Mouse (Mus musculus) midbrain, embryonic 10.5 days (tissue): ENCODE measurements around the gene Naa16. TPM values are rescaled to one million over a fixed set of nuclear protein-coding genes. Genes with fewer than 3 reads are reported as not detected.
A peak's percentile ranks its signal among the peaks of the same experiment; 100 is the strongest.

ENCODE experiments used
- DNase-seq: peaks from one replicate; pipeline ENCODE4 v3.0.0-alpha.2; 2017; ENCODE audit warnings: low spot score
- H3K27ac ChIP-seq: fragments of 300-500 bp; sonication (generic); replicated peaks from 2 replicates; pipeline ENCODE4 v1.5.1; 2016; ENCODE audit warnings: mild to moderate bottlenecking
- H3K27me3 ChIP-seq: fragments of 300-500 bp; sonication (generic); 2 replicates; pipeline ENCODE4 v1.6.1; 2016; ENCODE audit warnings: low read depth, mild to moderate bottlenecking; ENCODE audit not compliant: poor library complexity, severe bottlenecking
- H3K36me3 ChIP-seq: fragments of 300-500 bp; sonication (generic); 2 replicates; pipeline ENCODE4 v1.6.1; 2016; ENCODE audit warnings: mild to moderate bottlenecking, moderate library complexity
- H3K4me1 ChIP-seq: fragments of 300-500 bp; sonication (generic); 2 replicates; pipeline ENCODE4 v1.6.1; 2016
- H3K4me3 ChIP-seq: fragments of 300-500 bp; sonication (generic); 2 replicates; pipeline ENCODE4 v1.5.1; 2016; ENCODE audit warnings: mild to moderate bottlenecking, moderate library complexity
- H3K9me3 ChIP-seq: fragments of 300-500 bp; sonication (generic); replicated peaks from 2 replicates; pipeline ENCODE4 v1.6.1; 2016; ENCODE audit warnings: mild to moderate bottlenecking
- WGBS: fragments of 180-500 bp; shearing (Covaris S2); methylation state at CpG from one replicate; pipeline ENCODE4 v1.1.7; 2016; 5-methylcytosine and 5-hydroxymethylcytosine counted together
- polyA plus RNA-seq: library from polyadenylated mRNA; unstranded; fragments of >200 nt; fragmentation: Nextera tagmentation; extraction: Ambion mirVana; gene quantifications from 2 replicates; pipeline ENCODE4 v1.2.1, GENCODE M21; 2016

Gene Naa16
- polyA plus RNA-seq, 1 experiment from 2014 or later: 47.4 TPM

DNA sequence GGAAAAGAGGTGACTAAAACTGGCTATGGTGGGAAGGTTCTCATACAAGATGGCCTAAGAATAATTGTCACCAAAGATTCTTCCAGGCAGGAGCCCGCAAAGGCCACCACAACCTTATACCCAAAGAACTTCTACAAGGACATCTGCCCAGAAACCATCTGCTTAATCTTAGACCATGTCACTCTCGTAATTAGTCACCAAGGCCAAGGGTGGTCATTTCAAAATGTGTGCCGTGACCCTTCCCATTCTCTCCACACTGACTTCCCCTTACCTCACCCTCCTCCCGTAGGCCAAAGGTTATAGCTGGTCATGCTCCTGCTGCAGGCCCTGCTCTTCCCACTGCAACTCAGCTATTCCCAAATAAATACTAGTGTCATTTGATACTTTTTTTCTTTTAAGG is 111.7 kb downstream of the Naa16 start:
- DNase-seq: no peak
- Histone ChIP-seq H3K36me3 (no peaks in the 10 kb centered on the region), H3K4me1 (peaks cover 37% of the 10 kb centered on the region), H3K4me3 (no peak overlapping the region), H3K9me3 (peaks cover 4% of the 10 kb centered on the region), H3K27ac (no peak overlapping the region), H3K27me3 (no peaks in the 10 kb centered on the region)
- 86% methylated on average over 4 of the region's 4 CpGs for WGBS

DNA sequence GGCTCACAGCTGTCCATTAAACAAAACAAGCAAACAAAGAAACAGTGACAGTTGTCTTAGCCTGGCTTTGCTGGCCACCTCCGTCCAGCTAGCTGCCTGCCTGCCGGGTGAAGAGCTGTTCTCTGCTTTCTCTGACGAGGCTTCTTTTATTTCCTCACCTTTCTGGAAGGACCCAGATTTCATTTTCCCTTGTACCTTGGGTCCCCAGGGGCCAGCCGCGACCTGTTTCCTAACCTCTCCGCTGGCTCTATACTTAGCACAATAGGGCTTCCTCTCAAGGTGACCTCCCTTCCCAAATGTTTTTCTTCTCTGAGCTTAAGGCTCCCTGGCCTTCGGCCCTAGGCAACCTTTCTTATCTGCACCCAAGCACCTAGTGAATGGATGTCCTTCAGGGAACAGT is 112.7 kb downstream of the Naa16 start:
- peaks cover 47% of the 10 kb centered on the region for H3K4me1 ChIP-seq
- no peak overlapping the region for H3K4me3 ChIP-seq
- WGBS: 41% methylated on average over 7 of the region's 7 CpGs
- H3K27ac ChIP-seq: peak overlapping the region; percentile 68
- no peaks in the 10 kb centered on the region for H3K27me3 ChIP-seq
- DNase-seq: no peak
- no peaks in the 10 kb centered on the region for H3K36me3 ChIP-seq
- no peaks in the 10 kb centered on the region for H3K9me3 ChIP-seq

DNA sequence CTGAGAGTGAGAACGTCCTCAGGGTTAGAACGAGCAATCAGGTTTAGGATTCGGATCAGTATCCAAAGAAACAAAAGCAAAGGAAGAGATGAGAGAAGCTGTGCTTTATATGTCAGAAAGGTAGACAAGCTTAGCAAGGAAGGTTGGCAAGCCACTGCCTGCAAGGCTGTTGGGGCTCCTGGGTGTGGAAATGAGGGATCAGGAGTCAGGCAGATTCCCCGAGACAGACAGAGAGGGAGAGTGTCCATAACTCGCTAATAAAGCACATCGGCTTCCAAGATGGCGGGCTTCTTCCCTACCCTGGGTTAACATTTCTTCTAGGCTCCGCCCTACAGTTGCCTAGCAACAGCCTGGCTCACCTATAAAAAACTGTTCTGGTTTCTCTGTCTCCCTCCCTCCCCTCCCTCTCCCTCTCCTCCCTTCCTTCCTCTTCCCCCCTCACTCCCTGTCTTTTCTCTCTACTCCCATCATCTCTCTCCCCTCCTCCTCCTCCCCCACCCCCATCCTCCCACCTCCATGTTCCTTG is 114.6 kb downstream of the Naa16 start:
- Histone ChIP-seq H3K9me3 (no peaks in the 10 kb centered on the region), H3K4me3 (no peak overlapping the region), H3K27me3 (no peaks in the 10 kb centered on the region), H3K4me1 (peaks cover 49% of the 10 kb centered on the region), H3K36me3 (no peaks in the 10 kb centered on the region), H3K27ac (peak overlapping the region; percentile 71)
- 87% methylated on average over 8 of the region's 8 CpGs for WGBS
- no peak for DNase-seq

DNA sequence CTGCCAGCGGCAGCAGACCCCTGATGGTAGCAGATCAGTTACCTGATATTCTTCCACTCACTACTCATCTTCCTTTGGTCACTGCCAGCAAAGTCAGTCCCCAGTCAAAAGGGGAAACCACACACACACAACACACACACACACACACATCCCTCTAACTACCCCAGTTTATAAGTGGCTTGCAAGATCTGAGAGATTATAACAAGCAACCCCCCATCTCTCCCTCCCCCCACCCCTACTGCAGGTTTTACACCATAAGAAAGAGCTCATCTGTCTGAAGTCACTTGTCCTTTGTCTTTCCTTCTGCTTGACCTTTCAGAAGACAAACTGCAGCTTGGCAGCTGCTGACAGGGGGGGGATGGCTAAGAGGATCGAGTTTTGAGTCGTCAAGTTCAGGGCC is 115.1 kb downstream of the Naa16 start:
- DNase-seq: no peak
- H3K27me3 ChIP-seq: no peaks in the 10 kb centered on the region
- WGBS: 74% methylated on average over 3 of the region's 3 CpGs
- H3K4me3 ChIP-seq: no peak overlapping the region
- H3K27ac ChIP-seq: peak overlapping the region; percentile 71
- no peaks in the 10 kb centered on the region; the same call in 1 of the 2 replicates for H3K9me3 ChIP-seq
- H3K36me3 ChIP-seq: no peaks in the 10 kb centered on the region
- H3K4me1 ChIP-seq: peaks cover 49% of the 10 kb centered on the region

Other genes starting within 250 kb of the Naa16 start
- not detected in 2 replicates for gene Zfp957, start 143.4 kb downstream of the Naa16 start, polyA plus RNA-seq
- gene Rgcc, start 89.1 kb downstream of the Naa16 start, polyA plus RNA-seq: 16.1 and 18.7 TPM in 2 replicates
- gene Mtrf1, start 7.0 kb upstream of the Naa16 start, polyA plus RNA-seq: 9.4 and 11.4 TPM in 2 replicates
- gene Kbtbd7, start 35.7 kb upstream of the Naa16 start, polyA plus RNA-seq: 12.8 and 13.5 TPM in 2 replicates
- gene Kbtbd6, start 61.1 kb upstream of the Naa16 start, polyA plus RNA-seq: 5.8 and 5.9 TPM in 2 replicates
- gene Elf1, start 90.4 kb upstream of the Naa16 start, polyA plus RNA-seq: 3.9 and 5.2 TPM in 2 replicates
- gene Wbp4, start 90.7 kb upstream of the Naa16 start, polyA plus RNA-seq: 46.1 and 49.0 TPM in 2 replicates
- gene Sugt1, start 196.9 kb upstream of the Naa16 start, polyA plus RNA-seq: 146 and 161 TPM in 2 replicates